Mouse (Mus musculus): ENCODE results near the gene Ovca2.
A peak's percentile ranks its signal among the peaks of the same experiment; 100 is the strongest.

The Ovca2 gene

GRCm38 (mm10) chr11:75152603-75153557, 25.8 kb downstream of the Ovca2 start:
- DNase-seq (ENCODE audit: low read depth) = no peak

GRCm38 (mm10) chr11:75150346-75150745, 28.3 kb downstream of the Ovca2 start:
- DNase-seq (ENCODE audit: low read depth) = no peak

GRCm38 (mm10) chr11:75148332-75149035, 30.2 kb downstream of the Ovca2 start:
- DNase-seq (ENCODE audit: low read depth) = no peak

GRCm38 (mm10) chr11:75147846-75148168, 30.8 kb downstream of the Ovca2 start:
- no peak for DNase-seq (ENCODE audit: low read depth)

GRCm38 (mm10) chr11:75147106-75147845, 31.4 kb downstream of the Ovca2 start:
- peak; percentile 96 for DNase-seq (ENCODE audit: low read depth)

GRCm38 (mm10) chr11:75145841-75146240, 32.8 kb downstream of the Ovca2 start:
- no peak for DNase-seq (ENCODE audit: low read depth)

GRCm38 (mm10) chr11:75142749-75143148, 35.9 kb downstream of the Ovca2 start:
- DNase-seq (ENCODE audit: low read depth) = no peak

- peak; percentile 79 for DNase-seq (ENCODE audit: low read depth)
Observed at GRCm38 (mm10) chr11:75141913-75142312, 36.7 kb downstream of the Ovca2 start.

GRCm38 (mm10) chr11:75141038-75141437, 37.6 kb downstream of the Ovca2 start:
- no peak for DNase-seq (ENCODE audit: low read depth)

- DNase-seq (ENCODE audit: low read depth) = peak; percentile 38
Observed at GRCm38 (mm10) chr11:75140431-75140830, 38.2 kb downstream of the Ovca2 start.

GRCm38 (mm10) chr11:75139122-75139963, 39.3 kb downstream of the Ovca2 start:
- peak; percentile 90 for DNase-seq (ENCODE audit: low read depth)

- peak; percentile 12 for DNase-seq (ENCODE audit: low read depth)
Observed at GRCm38 (mm10) chr11:75136666-75137398, 41.8 kb downstream of the Ovca2 start.

GRCm38 (mm10) chr11:75135358-75135757, 43.3 kb downstream of the Ovca2 start:
- DNase-seq (ENCODE audit: low read depth) = no peak

GRCm38 (mm10) chr11:75134485-75135068, 44.1 kb downstream of the Ovca2 start:
- no peak for DNase-seq (ENCODE audit: low read depth)

- peak; percentile 27 for DNase-seq (ENCODE audit: low read depth)
Observed at GRCm38 (mm10) chr11:75133951-75134350, 44.7 kb downstream of the Ovca2 start.

- DNase-seq (ENCODE audit: low read depth) = no peak
Observed at GRCm38 (mm10) chr11:75133391-75133790, 45.2 kb downstream of the Ovca2 start.

- DNase-seq (ENCODE audit: low read depth) = peak; percentile 48
Observed at GRCm38 (mm10) chr11:75132278-75132677, 46.4 kb downstream of the Ovca2 start.

GRCm38 (mm10) chr11:75131300-75131699, 47.3 kb downstream of the Ovca2 start:
- DNase-seq (ENCODE audit: low read depth) = no peak

- DNase-seq (ENCODE audit: low read depth) = no peak
Observed at GRCm38 (mm10) chr11:75129481-75129880, 49.2 kb downstream of the Ovca2 start.

GRCm38 (mm10) chr11:75126384-75126783, 52.3 kb downstream of the Ovca2 start:
- DNase-seq (ENCODE audit: low read depth) = no peak

Data from NIH3T3 (cell line).